Mouse (Mus musculus): ENCODE measurements at regions not wholly inside any gene's neighbourhood (a gene's known extent, or its start where the extent isn't known, plus 50 kb on each side); places are given as distances from the start of the nearest gene placed in this dataset.

GRCm38 (mm10) chr7:37095839-37096238 lies 397.9 kb downstream of the Tshz3 start:
- no peak for DNase-seq

- DNase-seq, result no peak
Measured at GRCm38 (mm10) chr7:37096291-37096690, 398.4 kb downstream of the Tshz3 start.

- no peak for DNase-seq
Measured at GRCm38 (mm10) chr7:37098950-37099349, 401.0 kb downstream of the Tshz3 start.

GRCm38 (mm10) chr7:37104671-37105070 lies 406.8 kb downstream of the Tshz3 start:
- DNase-seq, result no peak

- DNase-seq, result no peak
Measured at GRCm38 (mm10) chr7:37111071-37111470, 413.2 kb downstream of the Tshz3 start.

- no peak for DNase-seq
Measured at GRCm38 (mm10) chr7:37120776-37121175, 422.9 kb downstream of the Tshz3 start.

- DNase-seq, result peak; percentile 11
Measured at GRCm38 (mm10) chr7:37140191-37140590, 442.3 kb downstream of the Tshz3 start.

- no peak for DNase-seq
Measured at GRCm38 (mm10) chr7:37142780-37143179, 444.9 kb downstream of the Tshz3 start.

GRCm38 (mm10) chr7:37144303-37144702 lies 446.4 kb downstream of the Tshz3 start:
- no peak for DNase-seq

GRCm38 (mm10) chr7:37149711-37150110 lies 451.8 kb downstream of the Tshz3 start:
- DNase-seq, result no peak

- no peak for DNase-seq
Measured at GRCm38 (mm10) chr7:37159801-37160200, 461.9 kb downstream of the Tshz3 start.

- no peak for DNase-seq
Measured at GRCm38 (mm10) chr7:37168883-37169282, 471.0 kb downstream of the Tshz3 start.

- DNase-seq, result no peak
Measured at GRCm38 (mm10) chr7:37175746-37176145, 477.8 kb downstream of the Tshz3 start.

- no peak for DNase-seq
Measured at GRCm38 (mm10) chr7:37178256-37178655, 480.3 kb downstream of the Tshz3 start.

GRCm38 (mm10) chr7:37179907-37180306 lies 482.0 kb downstream of the Tshz3 start:
- DNase-seq, result no peak

GRCm38 (mm10) chr7:37180416-37180815 lies 482.5 kb downstream of the Tshz3 start:
- no peak for DNase-seq

GRCm38 (mm10) chr7:37181109-37181508 lies 483.2 kb downstream of the Tshz3 start:
- no peak for DNase-seq

GRCm38 (mm10) chr7:37192536-37192935 lies 494.6 kb downstream of the Tshz3 start:
- DNase-seq, result no peak

- DNase-seq, result no peak
Measured at GRCm38 (mm10) chr7:37204800-37205199, 506.9 kb downstream of the Tshz3 start.

GRCm38 (mm10) chr7:37208305-37208704 lies 510.4 kb downstream of the Tshz3 start:
- no peak for DNase-seq

GRCm38 (mm10) chr7:37213751-37214181 lies 515.8 kb downstream of the Tshz3 start:
- no peak for DNase-seq

GRCm38 (mm10) chr7:37215498-37215897 lies 517.6 kb downstream of the Tshz3 start:
- DNase-seq, result no peak

GRCm38 (mm10) chr7:37220476-37220875 lies 522.6 kb downstream of the Tshz3 start:
- no peak for DNase-seq

GRCm38 (mm10) chr7:37226423-37226822 lies 528.5 kb downstream of the Tshz3 start:
- DNase-seq, result no peak

GRCm38 (mm10) chr7:37230641-37231347 lies 532.9 kb downstream of the Tshz3 start:
- no peak for DNase-seq

Measured in heart, postnatal 4 days (tissue).